Mouse (Mus musculus) thymus, adult 2 months (tissue): ENCODE measurements around the gene Arr3.

Experiments
- CTCF ChIP-seq: fragments of 200-500 bp; IDR thresholded peaks from 2 replicates; pipeline ENCODE4 v1.5.1; 2012; ENCODE audit warnings: mild to moderate bottlenecking, control low read depth, low read length, moderate library complexity, borderline replicate concordance; ENCODE audit not compliant: control insufficient read depth, poor library complexity, insufficient read depth; ENCODE audit errors: extremely low read depth
- POLR2A ChIP-seq: fragments of 200-500 bp; IDR thresholded peaks from 2 replicates; pipeline ENCODE4 v1.6.1; 2012; ENCODE audit warnings: mild to moderate bottlenecking, low read length, control low read depth, moderate library complexity; ENCODE audit not compliant: control insufficient read depth, poor library complexity, insufficient read depth; ENCODE audit errors: extremely low read depth

DNA sequence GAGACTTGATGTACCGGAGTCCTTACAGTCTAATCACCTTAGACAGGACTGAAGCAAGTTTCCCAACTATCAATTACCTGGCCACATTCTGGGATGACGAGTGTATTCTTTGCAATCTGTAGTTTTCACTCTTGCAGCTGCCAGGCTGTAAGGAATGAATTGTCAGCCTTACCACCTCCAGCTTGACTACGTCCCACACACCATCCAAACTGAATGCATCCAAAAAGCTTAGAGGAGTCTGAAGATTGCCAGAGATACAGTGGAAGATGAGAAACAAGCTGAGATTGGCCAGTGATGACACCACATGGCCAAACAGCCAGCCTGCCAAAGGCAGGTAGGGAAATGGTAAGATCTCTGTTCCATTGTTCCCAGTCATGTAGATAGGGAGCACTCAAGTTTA, 39.6 kb upstream of the Arr3 start:
- TF ChIP-seq CTCF, result no peak
- no peak for TF ChIP-seq POLR2A
